Mouse (Mus musculus) bone marrow macrophage, adult 2 months (primary cell): ENCODE results near the gene Olfr724. TPM values are rescaled to one million over a fixed set of nuclear protein-coding genes. Genes with fewer than 3 reads are reported as not detected.
"Not testable (repeated sequence)": the region's sequence is repeated elsewhere in the genome, so short reads cannot be mapped to it uniquely, and the experiment has no call there.

Source experiments
- H3K27ac ChIP-seq: 2 replicates; pipeline ENCODE4 v1.5.1; 2012; ENCODE audit warnings: low read depth, low read length; ENCODE audit not compliant: insufficient read depth
- H3K4me1 ChIP-seq: 2 replicates; pipeline ENCODE4 v1.6.1; 2012; ENCODE audit warnings: low read length; ENCODE audit not compliant: control insufficient read depth, insufficient read depth
- H3K4me3 ChIP-seq: 2 replicates; pipeline ENCODE4 v1.5.1; 2012; ENCODE audit warnings: mild to moderate bottlenecking, low read length, moderate library complexity; ENCODE audit not compliant: insufficient read depth
- CTCF ChIP-seq: IDR thresholded peaks from 2 replicates; pipeline ENCODE4 v1.5.1; 2012; ENCODE audit warnings: low read depth, mild to moderate bottlenecking, low read length, moderate library complexity
- POLR2A ChIP-seq: IDR thresholded peaks from 2 replicates; pipeline ENCODE4 v1.6.1; 2012; ENCODE audit warnings: mild to moderate bottlenecking, low read depth, low read length, borderline replicate concordance
- polyA plus RNA-seq: library from polyadenylated mRNA; stranded (reverse); fragments of >200 nt; gene quantifications from 2 replicates; pipeline ENCODE4 v1.2.4, GENCODE M21; 2012; ENCODE audit not compliant: missing spikeins, insufficient read depth, insufficient read length

The Olfr724 gene
- polyA plus RNA-seq, result not detected in 2 replicates

- H3K4me3 ChIP-seq, H3K27ac ChIP-seq, H3K4me1 ChIP-seq: not testable (repeated sequence)
These were observed at the start of gene Olfr724 for GRCm38 (mm10) chr14:49963174-49963573. Gene Olfr724, minus strand, starts transcription at chr14:49963274.

- Histone ChIP-seq H3K27ac (no peak overlapping the region), H3K4me1 (no peaks in the 10 kb centered on the region), H3K4me3 (no peak overlapping the region)
- TF ChIP-seq POLR2A, result no peak
- no peak for TF ChIP-seq CTCF
These were observed 7.2 kb downstream of the Olfr724 start for GRCm38 (mm10) chr14:49955890-49956289.

GRCm38 (mm10) chr14:49931687-49932086 is 31.4 kb downstream of the Olfr724 start, which contains the start of gene Olfr723:
Gene Olfr723, minus strand, starts transcription at chr14:49931787.
- H3K4me1 ChIP-seq, H3K27ac ChIP-seq, H3K4me3 ChIP-seq: not testable (repeated sequence)

Other genes with a start within 250 kb of the Olfr724 start
- gene Armh4, start 179.9 kb downstream of the Olfr724 start, polyA plus RNA-seq, result not detected in 2 replicates
- not detected in 2 replicates for gene Olfr722, start 61.3 kb downstream of the Olfr724 start, polyA plus RNA-seq
- gene Olfr723, start 31.5 kb downstream of the Olfr724 start, polyA plus RNA-seq, result not detected in 2 replicates
- not detected in 2 replicates for gene Olfr725, start 77.1 kb upstream of the Olfr724 start, polyA plus RNA-seq
- not detected in 2 replicates for gene Olfr726, start 127.7 kb upstream of the Olfr724 start, polyA plus RNA-seq
- gene Olfr727, start 159.9 kb upstream of the Olfr724 start, polyA plus RNA-seq, result not detected in 2 replicates
- 0.67 TPM in 1 of 2 replicates, not detected in the other for gene Olfr728, start 179.4 kb upstream of the Olfr724 start, polyA plus RNA-seq
- gene Olfr729, start 189.6 kb upstream of the Olfr724 start, polyA plus RNA-seq, result not detected in 2 replicates
- not detected in 2 replicates for gene Olfr730, start 224.9 kb upstream of the Olfr724 start, polyA plus RNA-seq